Mouse (Mus musculus) heart, embryonic 16.5 days (tissue): ENCODE results near the gene Gm20388. TPM values are rescaled to one million over a fixed set of nuclear protein-coding genes. Genes with fewer than 3 reads are reported as not detected.

Source experiments
- ATAC-seq: fragments of 200-750 bp; cut with Nextera tagmentation; replicated peaks from 2 replicates; pipeline ENCODE4 v1.8.0; 2017; ENCODE audit warnings: moderate number of reproducible peaks; ENCODE audit not compliant: insufficient read depth, low FRiP score; ENCODE audit errors: extremely low read depth
- H3K27ac ChIP-seq: fragments of 300-500 bp; sonication (generic); 2 replicates; pipeline ENCODE4 v1.5.1; 2014; ENCODE audit warnings: mild to moderate bottlenecking, low read length, control low read depth, moderate library complexity
- H3K27me3 ChIP-seq: fragments of 300-500 bp; sonication (generic); 2 replicates; pipeline ENCODE4 v1.6.1; 2014; ENCODE audit warnings: low read length, mixed read lengths; ENCODE audit not compliant: control insufficient read depth, insufficient read depth
- H3K36me3 ChIP-seq: fragments of 300-500 bp; sonication (generic); 2 replicates; pipeline ENCODE4 v1.6.1; 2014; ENCODE audit not compliant: control insufficient read depth, insufficient read depth
- H3K4me1 ChIP-seq: fragments of 300-500 bp; sonication (generic); 2 replicates; pipeline ENCODE4 v1.6.1; 2014; ENCODE audit warnings: low read length, mixed read lengths; ENCODE audit not compliant: control insufficient read depth, insufficient read depth
- H3K4me2 ChIP-seq: fragments of 300-500 bp; sonication (generic); 2 replicates; pipeline ENCODE4 v1.6.1; 2014; ENCODE audit warnings: low read depth, mild to moderate bottlenecking, control low read depth, low read length
- H3K4me3 ChIP-seq: fragments of 300-500 bp; sonication (generic); 2 replicates; pipeline ENCODE4 v1.5.1; 2014; ENCODE audit warnings: mild to moderate bottlenecking, control low read depth, low read length
- H3K9ac ChIP-seq: fragments of 300-500 bp; sonication (generic); 2 replicates; pipeline ENCODE4 v1.6.1; 2014; ENCODE audit warnings: low read length, control low read depth
- H3K9me3 ChIP-seq: fragments of 300-500 bp; sonication (generic); replicated peaks from 2 replicates; pipeline ENCODE4 v1.6.1; 2016; ENCODE audit warnings: low read length; ENCODE audit not compliant: control insufficient read depth
- whole genome bisulfite sequencing: fragments of 180-500 bp; shearing (Covaris S2); extraction: QIAGEN DNeasy Blood & Tissue Kit; methylation state at CpG from one replicate; pipeline ENCODE4 v1.1.7; 2014; 5-methylcytosine and 5-hydroxymethylcytosine counted together
- polyA plus RNA-seq: library from polyadenylated mRNA; unstranded; fragments of >200 nt; fragmentation: Nextera tagmentation; extraction: Ambion mirVana; gene quantifications from 2 replicates; pipeline ENCODE4 v1.2.1, GENCODE M21; 2015

Gene Gm20388
- polyA plus RNA-seq, 1 experiment from 2014 or later = 4.5 TPM

- 76% methylated on average over 5 of the region's 5 CpGs for WGBS
- H3K4me2 ChIP-seq = no peak overlapping the region
- H3K36me3 ChIP-seq = no peaks in the 10 kb centered on the region
- no peaks in the 10 kb centered on the region for H3K9me3 ChIP-seq
- no peak overlapping the region for H3K27ac ChIP-seq
- no peak for ATAC-seq
- H3K27me3 ChIP-seq = no peaks in the 10 kb centered on the region
- H3K4me1 ChIP-seq = peaks cover 39% of the 10 kb centered on the region
- no peak overlapping the region for H3K4me3 ChIP-seq
- no peak overlapping the region for H3K9ac ChIP-seq
Observed at GRCm38 (mm10) chr8:122951456-122951855, 3040.8 kb downstream of the Gm20388 start.

GRCm38 (mm10) chr8:122953028-122953427, 3042.4 kb downstream of the Gm20388 start:
- Histone ChIP-seq H3K36me3 (no peaks in the 10 kb centered on the region), H3K27ac (no peak overlapping the region), H3K9ac (no peak overlapping the region), H3K4me3 (no peak overlapping the region), H3K4me1 (peaks cover 41% of the 10 kb centered on the region), H3K9me3 (no peaks in the 10 kb centered on the region), H3K27me3 (no peaks in the 10 kb centered on the region), H3K4me2 (no peak overlapping the region)
- WGBS = 78% methylated on average over 6 of the region's 6 CpGs
- ATAC-seq = no peak

GRCm38 (mm10) chr8:122954090-122954799, 3043.6 kb downstream of the Gm20388 start:
- no peak for ATAC-seq
- 63% methylated on average over 3 of the region's 3 CpGs for WGBS

GRCm38 (mm10) chr8:122955195-122955594, 3044.6 kb downstream of the Gm20388 start:
- no peak for ATAC-seq

More at GRCm38 (mm10) chr8:122954090-122954799, 3043.6 kb downstream of the Gm20388 start:
- Histone ChIP-seq H3K9ac (no peak overlapping the region), H3K4me2 (no peak overlapping the region), H3K9me3 (no peaks in the 10 kb centered on the region), H3K4me1 (peaks cover 41% of the 10 kb centered on the region), H3K27me3 (no peaks in the 10 kb centered on the region), H3K4me3 (no peak overlapping the region), H3K36me3 (no peaks in the 10 kb centered on the region), H3K27ac (no peak overlapping the region; the same call in 1 of the 2 replicates)

GRCm38 (mm10) chr8:122955997-122956396, 3045.4 kb downstream of the Gm20388 start:
- Histone ChIP-seq H3K4me3 (no peak overlapping the region), H3K36me3 (no peaks in the 10 kb centered on the region), H3K4me1 (peaks cover 30% of the 10 kb centered on the region), H3K27ac (no peak overlapping the region), H3K9me3 (no peaks in the 10 kb centered on the region), H3K9ac (no peak overlapping the region), H3K27me3 (no peaks in the 10 kb centered on the region), H3K4me2 (no peak overlapping the region)
- ATAC-seq = no peak
- WGBS = 80% methylated on average over 3 of the region's 3 CpGs

More at GRCm38 (mm10) chr8:122955195-122955594, 3044.6 kb downstream of the Gm20388 start:
- no peaks in the 10 kb centered on the region for H3K27me3 ChIP-seq
- no peak overlapping the region for H3K4me3 ChIP-seq
- H3K4me1 ChIP-seq = peaks cover 31% of the 10 kb centered on the region
- H3K36me3 ChIP-seq = no peaks in the 10 kb centered on the region
- H3K9ac ChIP-seq = no peak overlapping the region
- no peaks in the 10 kb centered on the region for H3K9me3 ChIP-seq
- no peak overlapping the region for H3K27ac ChIP-seq
- no peak overlapping the region for H3K4me2 ChIP-seq

GRCm38 (mm10) chr8:122960323-122960722, 3049.7 kb downstream of the Gm20388 start:
- Histone ChIP-seq H3K27me3 (no peaks in the 10 kb centered on the region), H3K36me3 (no peaks in the 10 kb centered on the region), H3K4me1 (peaks cover 33% of the 10 kb centered on the region), H3K9me3 (no peaks in the 10 kb centered on the region), H3K9ac (no peak overlapping the region), H3K27ac (no peak overlapping the region), H3K4me2 (no peak overlapping the region), H3K4me3 (no peak overlapping the region)
- no peak for ATAC-seq
- 82% methylated on average over 5 of the region's 5 CpGs for WGBS

GRCm38 (mm10) chr8:122960932-122961331, 3050.3 kb downstream of the Gm20388 start:
- Histone ChIP-seq H3K36me3 (no peaks in the 10 kb centered on the region), H3K4me2 (no peak overlapping the region), H3K4me3 (no peak overlapping the region), H3K9ac (no peak overlapping the region), H3K27me3 (no peaks in the 10 kb centered on the region), H3K27ac (no peak overlapping the region), H3K4me1 (peaks cover 28% of the 10 kb centered on the region), H3K9me3 (no peaks in the 10 kb centered on the region)
- ATAC-seq = no peak
- WGBS = 9% methylated on average over 1 of the region's 1 CpGs

- Histone ChIP-seq H3K9me3 (no peaks in the 10 kb centered on the region), H3K4me2 (no peak overlapping the region), H3K27ac (no peak overlapping the region), H3K36me3 (no peaks in the 10 kb centered on the region), H3K4me3 (no peak overlapping the region), H3K27me3 (no peaks in the 10 kb centered on the region), H3K9ac (no peak overlapping the region), H3K4me1 (peaks cover 27% of the 10 kb centered on the region)
- 16% methylated on average over 2 of the region's 2 CpGs for WGBS
- ATAC-seq = no peak
Observed at GRCm38 (mm10) chr8:122961458-122961857, 3050.8 kb downstream of the Gm20388 start.

- H3K9ac ChIP-seq = no peak overlapping the region
- H3K36me3 ChIP-seq = no peaks in the 10 kb centered on the region
- H3K4me3 ChIP-seq = no peak overlapping the region
- 51% methylated on average over 5 of the region's 5 CpGs for WGBS
- no peak for ATAC-seq
- H3K4me2 ChIP-seq = no peak overlapping the region
- H3K9me3 ChIP-seq = no peaks in the 10 kb centered on the region
- no peaks in the 10 kb centered on the region for H3K27me3 ChIP-seq
- no peak overlapping the region for H3K27ac ChIP-seq
- H3K4me1 ChIP-seq = peaks cover 27% of the 10 kb centered on the region
Observed at GRCm38 (mm10) chr8:122962046-122962445, 3051.4 kb downstream of the Gm20388 start.
